Mouse (Mus musculus): ENCODE results near the gene Bcl9.

GRCm38 (mm10) chr3:97337306-97337705 lies 39.6 kb upstream of the Bcl9 start:
- TF ChIP-seq CTCF (IDR thresholded peaks at IDR 0.05; ENCODE audit: control insufficient read depth, insufficient read depth, insufficient replicate concordance, low read depth, low read length) = no peak
- TF ChIP-seq POLR2A (IDR thresholded peaks at IDR 0.05; ENCODE audit: control insufficient read depth, low read depth, low read length) = no peak
